Mouse (Mus musculus): Measurements from ENCODE around the gene E2f3. TPM values are rescaled to one million over a fixed set of nuclear protein-coding genes. Genes with fewer than 3 reads are reported as not detected.

E2f3 gene
- not detected in 2 replicates for polyA plus RNA-seq (2012; ENCODE audit: insufficient read depth, insufficient read length, low replicate concordance, missing spikeins)

DNA sequence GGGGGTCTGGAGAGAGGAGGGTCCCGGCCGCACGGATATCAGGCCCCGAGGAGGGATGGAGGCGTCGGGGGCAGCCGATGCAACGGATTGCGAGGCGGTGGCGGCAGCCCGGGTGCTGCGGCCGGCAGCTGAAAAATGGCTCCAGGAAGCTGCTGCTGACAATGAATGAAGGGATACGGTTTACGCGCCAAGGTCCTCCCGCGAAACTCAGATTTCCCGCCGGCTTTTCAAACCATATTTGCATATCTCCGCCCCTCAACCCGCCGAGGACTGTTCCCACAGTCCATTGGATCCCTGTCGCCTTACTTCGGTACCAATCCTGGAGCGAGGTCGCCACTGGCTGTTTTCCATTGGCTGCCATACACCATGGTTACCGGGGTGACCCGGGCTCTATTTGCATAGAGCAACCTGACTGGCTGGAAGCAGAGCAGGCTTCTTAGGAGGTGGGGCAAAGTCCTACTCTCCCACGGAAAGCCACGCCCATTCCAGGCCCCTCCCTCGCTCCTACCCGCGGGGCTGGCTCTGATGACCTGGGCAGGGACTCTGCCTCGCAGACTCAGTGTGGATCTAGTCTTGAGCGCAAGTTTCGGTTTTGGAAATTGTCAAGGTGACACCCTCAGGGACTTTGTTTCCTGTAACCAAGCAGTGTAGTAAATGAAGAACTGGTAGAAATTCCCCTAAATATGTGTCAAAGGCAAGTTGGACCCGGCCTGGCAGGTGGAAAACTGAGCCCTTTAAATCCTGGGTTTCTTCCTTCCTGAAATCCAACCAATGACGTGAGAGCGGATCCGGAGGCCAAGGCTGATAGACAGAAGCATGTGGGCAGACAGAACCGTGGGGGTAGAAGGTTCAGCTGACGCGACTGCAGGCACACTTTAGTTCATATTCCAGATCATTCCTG is at the start of gene E2f3:
Gene E2f3, minus strand, starts transcription at position 209 of the 901 bp plus-strand sequence.
- TF ChIP-seq POLR2A (IDR thresholded peaks at IDR 0.05; ENCODE audit: insufficient read depth, low read depth, low read length), result no peak
- TF ChIP-seq CTCF (IDR thresholded peaks at IDR 0.05; ENCODE audit: insufficient read depth, low read depth, low read length), result no peak
- WGBS, result under 1% methylated on average over 45 of the region's 45 CpGs
- H3K4me1 ChIP-seq (ENCODE audit: control insufficient read depth, insufficient read depth, low read length), result no peaks in the 10 kb centered on the region
- peak within 1 kb of the TSS; percentile 88 for H3K4me3 ChIP-seq (ENCODE audit: insufficient read depth, low read depth, low read length)
- H3K27ac ChIP-seq (ENCODE audit: insufficient read depth, low read depth, low read length), result no peak within 1 kb of the TSS; the same call in 1 of the 2 replicates

- no peak overlapping the region for H3K27ac ChIP-seq (ENCODE audit: insufficient read depth, low read depth, low read length)
- H3K4me3 ChIP-seq (ENCODE audit: insufficient read depth, low read depth, low read length), result no peak overlapping the region
- 91% methylated on average over 5 of the region's 5 CpGs for WGBS
- H3K4me1 ChIP-seq (ENCODE audit: control insufficient read depth, insufficient read depth, low read length), result no peaks in the 10 kb centered on the region
- TF ChIP-seq POLR2A (IDR thresholded peaks at IDR 0.05; ENCODE audit: insufficient read depth, low read depth, low read length) (no peak), CTCF (IDR thresholded peaks at IDR 0.05; ENCODE audit: insufficient read depth, low read depth, low read length) (no peak)
Measured at GRCm38 (mm10) chr13:30034540-30034939, 48.7 kb upstream of the E2f3 start.

DNA sequence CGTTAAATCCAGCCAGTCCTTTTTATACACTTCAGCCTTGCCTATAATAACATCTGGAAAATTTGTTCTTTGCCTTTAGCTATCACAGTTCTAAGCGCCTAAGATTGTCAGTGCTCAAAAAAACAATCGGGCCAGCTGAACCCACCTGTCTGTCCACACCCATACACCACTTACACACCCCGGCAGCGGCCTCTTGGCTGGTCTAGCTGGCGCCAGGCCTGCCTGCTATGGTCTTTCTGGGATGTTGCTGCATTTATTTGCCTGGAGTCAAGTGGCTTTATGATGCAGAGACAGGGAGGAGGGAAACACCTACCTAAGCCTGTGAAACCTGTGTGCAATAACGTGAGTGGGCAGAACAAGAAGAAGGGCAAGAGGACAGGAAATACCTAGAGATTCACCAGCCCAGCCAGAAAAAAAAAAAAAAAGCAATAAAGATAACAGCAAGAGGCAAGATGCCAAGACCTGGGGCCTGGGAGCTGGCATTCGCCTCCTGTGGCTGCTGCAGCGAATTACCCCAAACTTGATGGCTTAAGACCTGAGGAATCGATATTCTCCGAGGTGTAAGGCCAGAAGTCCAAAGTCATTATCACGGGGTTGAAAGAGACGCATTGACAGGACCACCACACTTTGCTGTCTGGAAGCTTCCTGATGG is 45.9 kb upstream of the E2f3 start:
- no peak overlapping the region for H3K4me3 ChIP-seq (ENCODE audit: insufficient read depth, low read depth, low read length)
- H3K27ac ChIP-seq (ENCODE audit: insufficient read depth, low read depth, low read length), result no peak overlapping the region
- WGBS, result 86% methylated on average over 13 of the region's 13 CpGs
- no peaks in the 10 kb centered on the region for H3K4me1 ChIP-seq (ENCODE audit: control insufficient read depth, insufficient read depth, low read length)
- TF ChIP-seq CTCF (IDR thresholded peaks at IDR 0.05; ENCODE audit: insufficient read depth, low read depth, low read length), result no peak
- no peak for TF ChIP-seq POLR2A (IDR thresholded peaks at IDR 0.05; ENCODE audit: insufficient read depth, low read depth, low read length)

DNA sequence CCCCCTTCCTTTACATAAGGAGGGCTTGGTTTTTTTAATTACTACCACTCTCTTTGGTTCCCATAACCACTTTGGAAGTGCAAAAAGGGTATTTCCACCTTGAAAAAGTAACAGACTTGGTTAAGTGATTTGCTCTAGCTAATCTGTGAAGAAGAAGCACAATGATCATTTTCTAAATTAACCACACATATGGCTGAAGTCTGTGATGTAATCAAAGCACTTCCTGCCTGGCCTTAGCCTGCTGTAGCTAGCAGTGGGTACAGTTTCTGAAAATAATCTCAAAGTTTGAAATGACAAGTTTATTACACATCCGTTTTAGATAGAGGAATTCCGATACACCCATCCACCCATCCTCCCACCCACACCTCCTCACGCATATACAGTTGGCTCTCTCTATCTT is 42.0 kb upstream of the E2f3 start:
- Histone ChIP-seq H3K4me1 (ENCODE audit: control insufficient read depth, insufficient read depth, low read length) (no peaks in the 10 kb centered on the region), H3K4me3 (ENCODE audit: insufficient read depth, low read depth, low read length) (no peak overlapping the region), H3K27ac (ENCODE audit: insufficient read depth, low read depth, low read length) (no peak overlapping the region)
- TF ChIP-seq CTCF (IDR thresholded peaks at IDR 0.05; ENCODE audit: insufficient read depth, low read depth, low read length) (no peak), POLR2A (IDR thresholded peaks at IDR 0.05; ENCODE audit: insufficient read depth, low read depth, low read length) (no peak)
- WGBS, result 77% methylated on average over 3 of the region's 3 CpGs

- WGBS, result 77% methylated on average over 2 of the region's 2 CpGs
- H3K4me3 ChIP-seq (ENCODE audit: insufficient read depth, low read depth, low read length), result no peak overlapping the region
- no peak overlapping the region for H3K27ac ChIP-seq (ENCODE audit: insufficient read depth, low read depth, low read length)
- no peaks in the 10 kb centered on the region for H3K4me1 ChIP-seq (ENCODE audit: control insufficient read depth, insufficient read depth, low read length)
- TF ChIP-seq CTCF (IDR thresholded peaks at IDR 0.05; ENCODE audit: insufficient read depth, low read depth, low read length) (no peak), POLR2A (IDR thresholded peaks at IDR 0.05; ENCODE audit: insufficient read depth, low read depth, low read length) (no peak)
Measured at GRCm38 (mm10) chr13:30022487-30022886, 36.6 kb upstream of the E2f3 start.

DNA sequence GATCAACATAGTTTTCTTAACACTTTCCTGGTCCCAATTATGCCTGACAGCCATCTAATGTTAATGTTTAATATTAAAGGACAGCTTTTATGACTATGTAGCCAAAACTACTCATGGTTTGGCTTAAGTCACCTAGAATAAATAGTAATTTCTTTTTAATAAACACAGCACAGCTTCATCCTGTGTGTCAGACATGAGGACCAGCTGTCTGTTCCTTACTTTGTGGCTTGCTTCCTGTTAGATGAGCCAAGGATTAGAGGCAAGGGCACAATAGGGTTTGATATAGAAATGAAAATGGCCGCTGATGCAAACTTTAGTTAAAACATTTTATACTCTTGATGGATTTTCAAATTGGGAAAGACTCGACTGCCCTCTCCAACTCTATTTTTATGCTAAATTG is 32.7 kb upstream of the E2f3 start:
- H3K4me1 ChIP-seq (ENCODE audit: control insufficient read depth, insufficient read depth, low read length), result peaks cover 1% of the 10 kb centered on the region; the same call in 1 of the 2 replicates
- 59% methylated on average over 2 of the region's 2 CpGs for whole genome bisulfite sequencing
- H3K4me3 ChIP-seq (ENCODE audit: insufficient read depth, low read depth, low read length), result no peak overlapping the region
- TF ChIP-seq POLR2A (IDR thresholded peaks at IDR 0.05; ENCODE audit: insufficient read depth, low read depth, low read length) (no peak), CTCF (IDR thresholded peaks at IDR 0.05; ENCODE audit: insufficient read depth, low read depth, low read length) (no peak)
- H3K27ac ChIP-seq (ENCODE audit: insufficient read depth, low read depth, low read length), result no peak overlapping the region

GRCm38 (mm10) chr13:30017611-30018010 is 31.7 kb upstream of the E2f3 start:
- 83% methylated on average over 7 of the region's 7 CpGs for WGBS
- TF ChIP-seq CTCF (IDR thresholded peaks at IDR 0.05; ENCODE audit: insufficient read depth, low read depth, low read length) (no peak), POLR2A (IDR thresholded peaks at IDR 0.05; ENCODE audit: insufficient read depth, low read depth, low read length) (no peak)
- Histone ChIP-seq H3K4me1 (ENCODE audit: control insufficient read depth, insufficient read depth, low read length) (peaks cover 8% of the 10 kb centered on the region; the same call in 1 of the 2 replicates), H3K27ac (ENCODE audit: insufficient read depth, low read depth, low read length) (no peak overlapping the region), H3K4me3 (ENCODE audit: insufficient read depth, low read depth, low read length) (no peak overlapping the region)

GRCm38 (mm10) chr13:30014576-30014975 is 28.7 kb upstream of the E2f3 start:
- TF ChIP-seq POLR2A (IDR thresholded peaks at IDR 0.05; ENCODE audit: insufficient read depth, low read depth, low read length), result no peak
- TF ChIP-seq CTCF (IDR thresholded peaks at IDR 0.05; ENCODE audit: insufficient read depth, low read depth, low read length), result no peak
- H3K4me3 ChIP-seq (ENCODE audit: insufficient read depth, low read depth, low read length), result no peak overlapping the region
- H3K4me1 ChIP-seq (ENCODE audit: control insufficient read depth, insufficient read depth, low read length), result peaks cover 8% of the 10 kb centered on the region; the same call in 1 of the 2 replicates
- 95% methylated on average over 8 of the region's 8 CpGs for WGBS
- no peak overlapping the region for H3K27ac ChIP-seq (ENCODE audit: insufficient read depth, low read depth, low read length)

GRCm38 (mm10) chr13:30012226-30012625 is 26.4 kb upstream of the E2f3 start:
- TF ChIP-seq CTCF (IDR thresholded peaks at IDR 0.05; ENCODE audit: insufficient read depth, low read depth, low read length) (no peak), POLR2A (IDR thresholded peaks at IDR 0.05; ENCODE audit: insufficient read depth, low read depth, low read length) (no peak)

More at GRCm38 (mm10) chr13:30012226-30012625, 26.4 kb upstream of the E2f3 start:
- Histone ChIP-seq H3K4me3 (ENCODE audit: insufficient read depth, low read depth, low read length) (no peak overlapping the region), H3K4me1 (ENCODE audit: control insufficient read depth, insufficient read depth, low read length) (peaks cover 8% of the 10 kb centered on the region; the same call in 1 of the 2 replicates), H3K27ac (ENCODE audit: insufficient read depth, low read depth, low read length) (no peak overlapping the region)
- WGBS, result 74% methylated on average over 6 of the region's 6 CpGs

Measured in olfactory bulb, adult 2 months (tissue).